Mouse (Mus musculus): ENCODE measurements around the gene Map2k4.

The Map2k4 gene

DNA sequence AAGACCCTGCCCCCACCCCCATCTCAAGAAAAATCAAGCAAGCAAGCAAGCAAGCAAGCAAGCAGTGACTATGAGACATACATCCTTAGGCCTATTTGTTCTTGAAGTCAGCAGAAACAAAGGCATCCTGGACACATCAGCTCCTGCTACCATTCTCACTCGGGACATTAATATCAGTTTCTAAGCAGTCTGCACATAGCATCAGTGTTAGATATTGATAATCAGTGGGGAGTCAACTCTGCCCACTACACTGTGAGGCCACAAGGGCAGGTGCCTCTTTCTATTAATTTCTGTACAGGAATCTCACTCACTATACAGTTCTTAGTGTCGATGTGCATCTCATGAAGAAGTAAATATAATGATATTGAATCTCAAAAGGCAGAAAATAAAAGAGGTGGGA lies 14.6 kb downstream of the Map2k4 start:
- DNase-seq, result no peak

DNA sequence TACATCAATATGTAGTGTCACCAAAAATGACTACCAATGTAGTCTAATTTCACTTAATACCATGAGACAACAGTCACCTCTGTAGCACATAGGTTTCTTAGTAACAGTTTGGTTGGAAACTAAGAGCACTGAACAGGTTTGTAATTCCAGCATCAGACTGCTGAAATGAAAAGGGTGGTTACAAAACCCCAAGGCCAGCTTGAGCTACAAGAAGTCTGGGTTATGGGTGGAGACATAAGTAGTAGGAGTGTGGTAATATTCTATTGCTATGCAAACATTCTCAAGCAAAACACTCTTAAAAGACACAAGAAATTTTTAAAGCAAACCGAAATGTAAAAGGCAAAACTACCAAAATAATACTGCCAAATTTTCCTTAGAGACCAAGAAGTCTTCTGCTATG lies 16.6 kb downstream of the Map2k4 start:
- DNase-seq, result no peak

DNA sequence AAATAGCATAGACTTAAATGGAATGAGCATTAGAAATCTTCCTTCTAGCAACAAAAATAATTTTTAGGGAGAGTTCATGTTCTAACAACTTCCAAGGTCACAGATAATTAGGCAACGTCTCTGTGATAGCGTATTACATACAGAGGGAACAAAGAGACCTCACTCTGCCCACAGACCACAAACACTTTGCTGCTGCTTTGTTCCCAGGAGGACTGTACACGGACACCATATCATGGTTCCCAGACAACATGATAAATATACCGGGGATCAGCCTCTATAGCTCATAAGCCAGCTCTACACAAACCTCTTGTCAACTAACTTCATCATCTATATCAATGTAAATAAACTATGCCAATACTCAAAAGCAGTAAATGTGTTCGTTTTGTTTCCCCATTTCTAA lies 18.1 kb downstream of the Map2k4 start:
- DNase-seq, result no peak

DNA sequence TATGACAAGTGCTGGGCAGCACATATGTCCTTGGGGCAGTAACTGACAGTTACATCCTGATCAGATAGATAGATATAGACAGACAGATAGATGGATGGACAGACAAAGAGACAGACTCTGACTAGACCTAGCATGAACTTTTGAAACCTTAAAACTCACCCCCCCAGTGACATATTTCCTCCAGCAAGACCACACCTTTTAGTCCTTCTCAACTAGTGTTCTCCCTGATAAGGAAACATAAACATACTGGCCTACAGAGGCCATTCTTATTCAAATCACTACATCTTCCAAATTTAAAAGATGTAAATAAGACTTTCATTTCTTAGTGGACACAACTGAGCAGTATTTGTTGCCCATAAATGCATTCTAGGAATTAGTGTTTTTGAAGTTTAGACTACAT lies 19.7 kb downstream of the Map2k4 start:
- DNase-seq, result no peak

DNA sequence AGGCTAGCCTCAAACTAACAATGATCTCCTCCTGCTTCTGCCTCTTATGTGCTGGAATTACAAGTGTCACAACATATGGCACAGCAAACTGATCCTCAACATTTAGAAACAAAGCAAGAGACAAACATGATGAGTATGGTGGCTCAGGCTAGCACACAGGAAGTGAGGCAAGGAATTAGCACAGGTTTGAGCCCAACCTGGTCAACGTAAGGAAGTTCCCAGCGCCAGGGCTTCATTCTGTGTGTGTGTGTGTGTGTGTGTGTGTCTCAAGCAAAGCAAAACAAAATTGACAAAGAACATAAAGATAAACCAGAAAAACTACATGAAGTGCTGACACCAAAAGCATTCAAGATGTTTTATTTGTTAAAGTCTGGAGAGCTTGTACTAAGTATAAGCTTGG lies 27.2 kb downstream of the Map2k4 start:
- no peak for DNase-seq

DNA sequence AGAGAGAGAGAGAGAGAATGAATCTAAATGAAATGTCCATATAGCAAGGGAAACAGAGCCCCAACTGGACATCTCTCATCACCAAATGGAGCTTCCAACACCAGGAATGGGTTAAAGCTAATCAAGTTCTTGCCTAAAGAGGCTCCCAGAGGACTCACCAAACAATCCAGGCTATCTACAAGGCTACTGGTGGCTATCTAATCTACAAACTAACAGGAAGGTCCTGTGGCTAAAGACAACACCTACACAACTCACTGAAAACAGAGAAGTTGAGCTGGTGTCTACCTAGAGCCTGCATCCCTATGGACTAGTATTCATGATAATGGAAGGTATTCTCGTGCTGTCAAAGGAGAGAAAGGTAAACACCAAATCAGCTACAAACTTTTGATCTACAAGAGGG lies 28.7 kb downstream of the Map2k4 start:
- DNase-seq, result no peak

DNA sequence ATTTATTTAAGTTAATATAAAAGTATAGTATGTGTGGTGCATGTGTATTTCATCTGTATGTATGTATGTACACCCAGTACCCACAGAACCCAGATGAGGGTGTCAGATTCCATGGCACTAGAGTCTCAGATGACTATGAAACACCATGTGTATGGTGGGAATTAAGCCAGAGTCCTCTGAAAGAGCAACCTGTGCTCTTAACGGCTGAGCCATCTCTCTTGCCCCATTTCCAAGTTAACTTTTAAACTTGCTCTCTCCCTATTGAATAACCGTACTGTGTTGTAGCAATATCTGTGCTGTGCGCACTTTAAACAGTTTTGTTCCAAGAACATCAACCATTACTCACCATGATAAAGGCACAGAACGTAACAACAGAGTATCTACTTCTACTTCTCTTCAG lies 33.9 kb downstream of the Map2k4 start:
- no peak for DNase-seq

DNA sequence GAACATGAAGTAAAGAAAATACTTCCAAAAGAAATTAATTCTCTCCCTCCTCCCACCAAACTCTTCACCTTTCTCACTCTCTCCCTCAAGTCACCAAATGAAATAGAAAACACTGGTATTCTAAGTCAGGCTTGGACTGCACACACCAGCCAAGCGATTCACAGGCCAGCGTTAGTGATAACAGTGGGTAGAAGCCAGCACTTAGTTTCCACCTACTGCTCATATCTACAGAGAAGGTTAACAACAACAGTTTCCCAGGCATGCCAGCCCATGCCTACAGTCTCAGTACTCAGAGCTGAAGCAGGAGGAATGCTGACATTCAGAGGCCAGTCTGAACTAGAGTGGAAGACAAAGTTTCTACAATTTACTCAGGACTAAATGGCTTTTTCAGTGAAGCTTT lies 34.5 kb downstream of the Map2k4 start:
- no peak for DNase-seq

DNA sequence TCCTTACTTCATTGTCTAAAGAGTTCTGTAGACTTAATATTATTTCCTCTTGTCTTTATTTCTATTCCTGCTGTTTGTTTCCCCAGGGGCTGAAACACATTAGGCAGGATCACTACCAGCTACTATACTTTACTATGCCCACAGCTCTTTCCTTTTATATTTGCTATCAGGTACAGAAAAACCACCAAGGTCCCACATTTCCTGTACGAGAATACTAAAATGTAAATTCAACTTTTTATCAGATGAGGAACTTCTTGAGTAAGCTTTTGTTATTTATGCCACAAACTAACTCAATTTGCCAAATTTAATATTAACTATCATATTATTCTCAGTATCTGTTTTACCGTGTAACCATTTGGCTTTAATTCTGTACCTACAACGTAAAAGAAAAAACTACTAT lies 37.6 kb downstream of the Map2k4 start:
- DNase-seq, result no peak

DNA sequence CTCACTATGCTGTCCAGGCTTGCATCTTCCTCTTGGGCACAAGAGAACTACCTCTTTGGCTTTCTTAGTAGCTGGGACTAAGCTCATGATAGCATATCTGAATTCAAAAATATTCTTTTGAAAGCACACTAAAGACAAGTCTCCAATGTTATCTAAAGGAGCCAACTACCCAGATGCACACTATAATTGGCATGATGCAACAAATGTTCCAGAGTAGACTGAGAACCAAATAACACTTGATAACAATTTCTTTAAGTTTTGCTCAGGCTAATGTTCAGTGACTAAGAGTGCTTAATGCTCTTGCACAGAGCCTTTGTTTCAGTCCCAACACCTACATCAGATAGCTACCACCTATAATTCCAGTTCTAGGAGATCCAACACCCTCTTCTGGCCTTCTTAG lies 40.7 kb downstream of the Map2k4 start:
- no peak for DNase-seq

DNA sequence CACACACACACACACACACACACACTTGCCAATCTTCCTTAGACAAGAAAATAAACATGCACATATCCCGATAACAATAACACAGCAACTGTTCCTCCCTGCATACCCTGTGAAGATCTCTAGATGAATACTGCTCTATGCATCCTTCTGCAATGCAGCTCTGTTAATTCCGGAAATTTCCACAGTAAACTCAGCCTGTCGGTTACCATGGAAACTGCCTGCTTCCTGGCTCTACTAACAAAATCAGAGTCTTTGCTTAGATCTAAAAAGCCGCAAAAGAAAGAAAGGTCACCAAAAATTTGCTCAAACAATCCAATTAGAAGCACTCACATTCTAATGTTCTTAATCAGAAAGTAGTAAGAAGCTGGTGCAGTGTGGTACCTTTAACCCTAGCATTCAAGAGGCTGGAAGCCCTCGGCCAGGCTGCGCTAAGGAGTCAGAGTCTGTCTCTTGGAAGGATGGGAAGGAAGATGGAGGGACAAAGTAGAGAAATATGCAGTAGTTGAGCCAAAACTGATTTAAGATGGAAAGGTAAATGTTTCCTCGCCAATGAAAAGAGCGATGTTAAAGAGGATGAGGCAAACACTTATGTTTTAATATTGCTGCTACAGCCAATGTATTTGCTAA lies 42.3 kb downstream of the Map2k4 start:
- DNase-seq, result peak; percentile 47

DNA sequence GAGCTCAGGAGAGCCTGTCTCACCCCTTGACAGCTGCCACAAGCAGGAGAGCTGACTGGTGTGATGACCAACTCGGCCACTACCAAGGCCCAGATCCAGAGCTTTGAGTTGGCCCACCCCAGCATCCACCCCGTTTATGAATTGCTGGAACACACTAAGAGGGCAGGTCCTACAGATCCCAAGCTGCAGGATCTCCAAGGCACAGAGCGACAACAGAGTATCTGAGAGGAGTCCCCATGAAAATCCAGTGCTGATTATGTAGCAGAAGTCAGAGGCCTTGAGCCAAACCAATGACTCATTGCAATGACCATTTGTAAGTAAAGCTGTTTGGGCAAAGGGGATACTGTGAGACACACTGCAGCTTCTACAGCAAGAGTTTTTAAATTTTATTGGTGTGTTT lies 44.2 kb downstream of the Map2k4 start:
- peak; percentile 45 for DNase-seq

DNA sequence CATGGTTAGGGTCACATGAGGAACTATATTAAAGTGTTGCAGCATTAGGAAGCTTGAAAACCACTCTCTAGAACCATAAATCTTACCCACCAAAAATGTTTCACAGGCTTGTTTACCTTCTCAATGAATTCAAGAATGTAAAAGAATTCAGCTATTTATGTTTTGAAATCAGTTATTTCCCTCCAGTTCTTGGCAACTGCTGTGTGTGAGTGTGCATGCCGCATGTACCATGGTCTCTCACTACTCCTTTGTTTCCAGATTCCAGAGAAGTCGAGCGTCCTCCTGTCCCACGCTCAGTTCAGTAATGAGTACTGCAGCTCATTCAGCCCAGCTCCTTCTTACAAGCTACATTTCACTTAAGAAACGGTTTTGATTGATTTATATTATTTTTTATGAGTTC lies 47.3 kb downstream of the Map2k4 start:
- DNase-seq, result no peak

DNA sequence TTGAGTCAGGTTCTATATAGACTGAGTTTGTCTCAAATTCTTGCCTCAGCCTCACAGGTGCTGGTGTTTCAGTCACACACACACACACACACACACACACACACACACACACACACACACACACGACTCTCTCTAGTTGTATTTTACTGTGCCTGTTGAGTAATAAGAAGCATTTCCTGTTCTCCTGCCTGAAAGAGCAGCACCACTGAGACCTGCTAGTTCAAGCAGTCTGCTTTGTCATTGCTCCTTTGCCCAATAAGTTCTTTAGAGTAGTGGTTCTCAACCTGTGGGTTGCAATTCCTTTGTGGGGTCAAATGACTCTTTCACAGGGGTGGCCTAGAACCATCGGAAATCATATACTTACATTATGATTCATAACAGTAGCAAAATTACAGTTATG lies 47.7 kb downstream of the Map2k4 start:
- no peak for DNase-seq

DNA sequence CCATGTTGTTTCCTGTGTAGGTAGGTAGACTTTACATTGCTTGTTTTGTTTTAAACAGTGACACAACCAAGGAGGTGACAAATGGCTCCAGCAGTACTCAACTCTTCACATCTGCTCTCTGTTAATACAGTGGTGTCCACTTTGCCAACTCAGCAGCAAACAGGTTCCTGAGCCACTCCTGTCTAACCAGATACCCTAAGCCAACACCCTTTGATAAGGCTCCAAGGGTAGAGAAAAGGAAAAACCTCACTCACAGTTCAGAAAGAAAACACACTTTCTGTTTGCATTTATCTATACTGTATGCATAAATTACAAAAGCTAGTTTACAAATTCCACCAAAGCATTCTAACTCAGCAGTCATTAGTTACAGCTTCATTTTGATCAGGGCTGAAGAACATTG lies 48.2 kb downstream of the Map2k4 start:
- DNase-seq, result no peak

DNA sequence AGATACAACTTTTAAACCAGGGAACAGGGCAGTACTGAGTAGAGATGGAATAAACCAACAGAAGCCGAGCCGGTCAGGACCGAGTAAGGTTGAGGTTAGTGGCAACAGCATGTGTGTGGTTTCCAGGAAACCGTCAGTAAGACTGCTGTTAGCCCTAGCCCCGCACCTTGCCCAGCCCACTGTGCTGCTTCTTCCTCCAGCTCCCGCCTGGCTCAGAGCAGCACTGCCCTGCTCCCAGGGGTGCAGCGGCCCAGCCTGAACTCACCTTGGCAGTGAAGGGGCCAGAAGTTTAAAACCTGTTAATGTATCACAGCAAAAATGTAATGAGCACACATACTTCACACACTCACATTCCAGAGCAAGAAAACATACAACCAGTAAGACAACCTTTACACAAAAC lies 53.4 kb downstream of the Map2k4 start:
- DNase-seq, result no peak

DNA sequence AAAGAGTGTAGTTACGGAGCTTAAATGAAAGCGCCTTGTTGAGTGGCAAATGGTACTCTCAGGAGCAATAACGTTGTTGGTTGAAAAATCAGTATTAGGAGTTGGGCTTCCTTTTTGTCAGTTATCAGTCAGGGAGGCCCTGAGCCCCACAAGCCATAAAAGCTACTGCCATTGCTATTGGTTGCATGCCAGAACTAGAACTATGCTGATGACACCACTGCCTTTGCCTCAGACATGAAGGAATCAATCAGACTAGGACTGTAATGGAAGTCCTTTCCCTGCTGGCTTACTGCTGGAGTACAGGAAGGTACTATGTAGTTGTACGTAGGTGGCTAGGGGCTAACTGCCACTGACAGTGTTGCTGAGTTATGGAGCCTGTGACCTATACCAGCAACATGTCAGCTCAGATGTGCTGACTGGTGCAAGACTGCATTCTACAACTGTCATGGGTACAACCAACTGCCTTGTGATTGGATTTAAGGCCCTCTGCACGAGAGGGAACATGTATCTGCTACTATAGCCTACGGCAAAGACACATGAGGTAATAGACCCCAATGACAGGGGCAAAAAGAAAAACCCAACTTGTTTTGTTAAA lies 58.4 kb downstream of the Map2k4 start:
- DNase-seq, result no peak

DNA sequence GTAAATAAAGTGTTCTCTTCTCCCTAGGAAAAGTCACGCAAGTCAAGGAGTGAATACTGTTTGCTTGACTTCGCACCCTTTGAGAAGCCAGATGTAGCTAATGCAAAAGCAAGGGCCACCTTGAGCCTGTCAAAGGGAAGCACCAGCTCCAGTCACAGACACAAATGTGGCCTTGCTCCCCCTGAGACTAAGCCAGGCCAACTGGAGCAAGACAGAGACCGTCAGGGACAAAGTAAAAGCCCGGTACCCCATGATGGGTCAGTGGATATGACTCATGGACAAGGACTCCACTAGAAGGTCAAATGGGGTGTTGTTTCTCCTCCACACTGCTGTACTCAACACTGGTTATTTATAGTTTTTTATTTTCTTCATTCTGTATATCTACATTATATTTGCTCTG lies 59.2 kb downstream of the Map2k4 start:
- no peak for DNase-seq

DNA sequence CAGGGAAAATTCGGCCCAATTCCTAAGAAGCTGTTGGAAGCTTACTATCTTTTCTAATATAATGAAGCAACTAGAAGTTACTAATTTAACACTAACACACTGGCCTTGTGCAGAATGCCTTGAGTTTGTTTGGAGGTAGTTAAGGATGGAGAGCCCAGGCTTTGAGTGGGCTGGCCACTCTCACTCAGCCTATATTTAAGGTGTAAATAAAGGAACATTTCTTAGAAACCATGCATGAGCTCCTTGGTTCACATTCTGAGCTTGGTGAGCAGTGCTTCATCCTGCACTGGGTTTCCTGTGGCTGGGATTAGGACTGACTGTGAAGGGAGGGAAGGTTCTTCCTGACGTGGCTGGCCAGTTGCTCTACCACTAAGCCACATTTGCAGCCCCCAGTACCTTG lies 64.4 kb downstream of the Map2k4 start:
- no peak for DNase-seq

DNA sequence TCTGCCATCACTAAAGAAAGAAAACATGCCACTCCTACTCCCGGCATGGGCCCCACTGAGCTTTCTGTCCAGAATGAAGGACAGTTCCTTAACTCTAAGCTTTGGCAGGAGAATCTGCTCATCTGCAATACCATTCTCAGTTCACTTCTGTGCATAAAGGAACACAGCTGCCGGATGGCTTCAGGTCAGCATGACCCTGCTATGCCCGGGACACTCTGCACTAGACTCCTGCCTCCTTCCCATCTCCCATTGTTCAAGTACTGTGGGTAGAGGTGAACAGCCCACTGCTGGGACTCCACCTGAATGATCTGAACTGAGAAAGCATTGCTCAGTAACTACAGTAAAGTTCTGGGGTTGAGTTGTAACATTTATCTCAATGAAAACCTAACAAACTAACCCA lies 66.5 kb downstream of the Map2k4 start:
- DNase-seq, result no peak

DNA sequence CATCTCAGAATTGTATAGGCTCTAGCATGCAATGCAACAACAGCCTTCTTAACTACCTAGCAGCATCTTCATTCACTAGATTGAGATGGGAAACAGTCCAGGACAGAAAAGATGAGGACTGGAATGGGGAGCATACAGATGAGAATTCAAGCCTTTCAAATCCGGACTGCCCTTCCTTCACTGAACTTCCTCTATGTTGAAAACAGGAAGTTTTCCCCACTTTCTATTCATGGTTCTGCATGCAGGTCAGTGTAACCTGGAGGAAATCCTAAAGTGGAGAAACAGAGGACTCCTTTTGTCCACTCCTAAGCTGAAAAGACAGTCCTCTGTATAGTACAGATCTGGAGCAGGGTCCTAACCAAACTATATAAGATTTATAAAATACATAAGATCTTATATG lies 68.1 kb downstream of the Map2k4 start:
- DNase-seq, result no peak

DNA sequence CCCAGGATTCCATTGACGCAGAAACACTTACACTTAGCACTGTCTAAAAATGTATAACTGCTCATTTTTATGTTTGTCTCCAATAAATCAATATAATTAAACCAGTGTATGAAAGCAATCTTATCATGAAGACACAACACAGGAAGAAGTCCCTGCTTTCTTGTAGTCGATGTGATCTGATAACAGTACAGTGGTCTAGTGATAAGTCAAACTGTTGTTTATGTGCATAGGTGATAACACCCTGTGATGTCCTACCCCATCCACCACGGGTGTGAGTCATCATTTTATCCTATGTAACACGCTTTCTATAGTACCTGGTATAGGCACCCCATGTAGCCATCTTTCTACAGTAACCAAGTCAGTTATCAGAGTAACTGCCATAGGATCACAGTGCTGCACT lies 74.3 kb downstream of the Map2k4 start:
- DNase-seq, result no peak

DNA sequence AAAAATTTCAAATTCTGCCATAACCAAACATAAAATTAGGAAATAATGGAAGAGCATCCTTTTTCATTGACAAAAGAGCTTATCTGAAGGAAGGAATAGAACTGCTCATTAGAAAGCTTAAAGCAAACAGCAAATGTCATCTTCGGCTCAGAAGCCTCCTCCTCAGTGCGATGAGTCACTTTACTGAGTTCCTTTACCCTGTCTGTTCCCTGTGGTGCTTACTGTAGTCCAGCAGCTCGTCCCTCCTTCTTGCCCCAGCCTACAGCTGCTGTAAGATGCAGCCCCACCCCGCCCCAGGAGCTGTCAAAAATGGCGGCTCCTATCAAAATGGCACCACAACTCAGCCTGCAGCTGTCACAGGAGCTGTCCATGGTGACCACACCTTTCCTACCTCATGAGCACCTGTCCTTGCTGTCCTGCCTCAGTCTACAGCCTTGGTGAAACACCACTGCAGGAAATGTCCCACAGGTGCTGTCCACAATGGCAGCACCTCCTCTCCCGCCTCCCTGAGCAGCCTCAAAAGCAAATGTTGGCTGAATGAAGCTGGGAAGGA lies 75.3 kb downstream of the Map2k4 start:
- no peak for DNase-seq

DNA sequence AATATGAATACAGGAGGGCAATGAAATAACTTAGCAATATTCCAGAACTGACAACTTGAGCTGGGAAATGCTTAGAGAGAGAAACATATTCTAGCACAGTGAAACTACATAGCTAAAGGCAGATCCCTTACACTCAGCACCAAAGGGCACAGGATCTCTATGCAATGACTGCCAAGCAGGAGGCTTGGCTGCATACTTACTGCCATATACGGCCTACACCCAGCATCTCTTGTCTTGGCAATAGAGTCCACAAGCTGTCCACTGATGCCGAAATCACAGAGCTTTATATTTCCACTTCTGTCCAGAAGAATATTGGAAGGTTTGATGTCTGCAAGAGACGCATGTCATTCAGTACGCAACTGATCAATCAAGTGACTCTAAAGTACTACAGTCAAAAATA lies 81.3 kb downstream of the Map2k4 start:
- peak; percentile 59 for DNase-seq

DNA sequence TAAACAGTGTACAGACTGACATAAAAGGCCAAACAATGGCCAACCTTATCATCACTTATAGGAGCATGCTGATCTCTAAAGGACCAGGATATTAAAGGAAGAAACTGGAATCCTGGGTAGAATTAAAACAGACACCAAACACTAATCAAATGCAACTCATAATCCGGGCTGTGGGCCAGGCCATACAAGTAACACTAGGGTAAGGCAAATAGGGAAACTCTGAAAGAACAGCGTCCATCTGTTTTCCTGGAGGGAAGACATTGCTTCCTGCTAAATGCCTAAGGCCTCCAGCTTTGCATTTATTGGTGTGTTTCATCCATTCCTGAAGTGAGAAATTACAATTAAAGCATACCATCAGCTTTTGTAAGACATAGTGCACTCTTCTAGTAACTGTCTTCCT lies 81.9 kb downstream of the Map2k4 start:
- DNase-seq, result peak; percentile 22
